Mouse (Mus musculus) MEL (cell line): ENCODE results near the gene Rpp21.

Experiments used
- CTCF ChIP-seq, 3 experiments: IDR thresholded peaks in 2 of 3; conservative IDR thresholded peaks in 1 of 3; 2 replicates each; pipeline ENCODE4 v1.5.1; 2011 to 2012; ENCODE audit warnings: low read length in 3 of 3, low read depth in 2 of 3, mild to moderate bottlenecking in 2 of 3, improper control_type of control experiment in 1 of 3, inconsistent platforms in 1 of 3, mixed read lengths in 1 of 3, moderate library complexity in 1 of 3; ENCODE audit not compliant: control insufficient read depth in 1 of 3, insufficient read depth in 1 of 3, poor library complexity in 1 of 3, severe bottlenecking in 1 of 3
- POLR2A ChIP-seq, 2 experiments: IDR thresholded peaks; 2 replicates each; pipeline ENCODE4 v1.6.1; 2011 to 2012; ENCODE audit warnings: low read length in 2 of 2, mild to moderate bottlenecking in 2 of 2, control low read depth in 1 of 2, improper control_type of control experiment in 1 of 2, low read depth in 1 of 2, moderate library complexity in 1 of 2; ENCODE audit not compliant: control insufficient read depth in 1 of 2, insufficient read depth in 1 of 2, poor library complexity in 1 of 2
- RAD21 ChIP-seq: IDR thresholded peaks from 2 replicates; pipeline ENCODE4 v1.6.1; 2011; ENCODE audit warnings: mild to moderate bottlenecking, low read depth, low read length, improper control_type of control experiment
- SIN3A ChIP-seq: IDR thresholded peaks from 2 replicates; pipeline ENCODE4 v1.6.1; 2012; ENCODE audit warnings: low read length, improper control_type of control experiment, inconsistent platforms

DNA sequence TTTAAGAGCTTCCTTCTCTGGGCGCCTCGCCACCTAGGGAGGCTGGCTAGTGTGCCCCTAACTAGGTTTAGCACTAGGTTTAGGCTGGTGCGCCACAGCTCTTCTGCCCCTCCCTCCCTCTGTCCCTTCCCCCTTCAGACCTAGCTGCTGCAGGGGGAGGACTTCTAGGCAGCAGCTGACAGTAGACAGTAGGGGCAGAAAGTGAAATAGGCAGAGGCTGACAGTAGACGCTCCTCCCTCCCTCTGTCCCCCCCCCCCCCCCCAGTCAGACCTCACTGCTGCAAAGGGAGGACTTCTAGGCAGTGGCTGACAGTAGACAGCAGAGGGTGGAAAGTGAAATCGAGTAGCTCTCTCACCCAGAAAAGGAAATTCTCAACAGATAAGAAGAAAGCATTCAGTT is 28.8 kb downstream of the Rpp21 start:
- TF ChIP-seq RAD21 (no peak), CTCF (IDR thresholded peaks at IDR 0.05 in 2 of 3, conservative IDR thresholded peaks at IDR 0.05 in 1 of 3; ENCODE audit: control insufficient read depth in 1 of 3, insufficient read depth in 1 of 3, low read depth in 2 of 3, low read length in 3 of 3, poor library complexity in 1 of 3, severe bottlenecking in 1 of 3) (no peak), POLR2A (IDR thresholded peaks at IDR 0.05; ENCODE audit: control insufficient read depth in 1 of 2, insufficient read depth in 1 of 2, low read depth in 1 of 2, low read length in 2 of 2, poor library complexity in 1 of 2) (no peak), SIN3A (no peak)
